Mouse (Mus musculus) midbrain, embryonic 14.5 days (tissue): ENCODE results near the gene Arid1a. TPM values are rescaled to one million over a fixed set of nuclear protein-coding genes. Genes with fewer than 3 reads are reported as not detected.

Source experiments
- microRNA-seq: library from miRNA; unstranded; fragments of <30 nt; microRNA quantifications from one replicate; pipeline ENCODE4, GENCODE M21; 2016
- polyA plus RNA-seq: library from polyadenylated mRNA; unstranded; fragments of >200 nt; fragmentation: Nextera tagmentation; extraction: Ambion mirVana; gene quantifications from 2 replicates; pipeline ENCODE4 v1.2.1, GENCODE M21; 2014

The Arid1a gene
- polyA plus RNA-seq, 1 experiment from 2014 or later, result 46.7 TPM

Small RNAs within 50 kb of the gene (microRNA-seq; reads per million reads assigned to microRNA genes)
- 0.44 reads per million for gene Mir7227

Other genes starting within 250 kb of the Arid1a start
- gene Kdf1, start 237.8 kb downstream of the Arid1a start, polyA plus RNA-seq, result 0.19 and 0.37 TPM in 2 replicates
- gene Nudc, start 210.8 kb downstream of the Arid1a start, polyA plus RNA-seq, result 162 and 163 TPM in 2 replicates
- gene Nr0b2, start 203.4 kb downstream of the Arid1a start, polyA plus RNA-seq, result not detected in 2 replicates
- 6.4 and 7.3 TPM in 2 replicates for gene Gpatch3, start 182.0 kb downstream of the Arid1a start, polyA plus RNA-seq
- 20.3 and 21.4 TPM in 2 replicates for gene Gpn2, start 172.4 kb downstream of the Arid1a start, polyA plus RNA-seq
- 0.88 and 1.3 TPM in 2 replicates for gene Sfn, start 154.6 kb downstream of the Arid1a start, polyA plus RNA-seq
- 3.8 and 5.8 TPM in 2 replicates for gene Zdhhc18, start 106.6 kb downstream of the Arid1a start, polyA plus RNA-seq
- 9.4 and 10.8 TPM in 2 replicates for gene Pigv, start 84.1 kb downstream of the Arid1a start, polyA plus RNA-seq
- gene Rps6ka1, start 131.0 kb upstream of the Arid1a start, polyA plus RNA-seq, result 18.8 and 22.0 TPM in 2 replicates
- gene Hmgn2, start 211.9 kb upstream of the Arid1a start, polyA plus RNA-seq, result 1,199 and 1,387 TPM in 2 replicates
- 46.6 and 48.2 TPM in 2 replicates for gene Dhdds, start 244.1 kb upstream of the Arid1a start, polyA plus RNA-seq